ENCODE assay signal across 8 mouse cellular contexts in the genomic region with DNA sequence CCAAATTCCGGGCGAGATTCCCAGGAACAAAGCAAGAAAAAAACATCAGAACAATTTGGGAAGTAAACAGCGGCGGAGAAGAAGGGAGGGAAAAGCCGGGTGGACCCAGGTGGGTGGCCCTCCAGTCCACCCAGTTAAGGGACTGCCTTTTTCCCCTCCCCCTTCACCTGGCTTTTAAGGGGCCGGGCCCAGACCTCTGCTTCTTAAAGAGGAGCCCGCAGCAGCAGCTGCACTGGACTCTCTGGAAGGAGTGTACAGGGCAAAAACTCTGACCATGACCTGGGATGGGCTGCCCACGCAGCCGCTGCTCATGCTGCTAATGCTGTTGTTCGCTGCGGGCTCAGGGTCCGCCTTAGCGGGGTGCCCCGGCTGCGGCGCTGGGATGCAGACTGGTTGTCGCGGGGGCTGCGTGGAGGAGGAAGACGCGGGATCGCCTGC. TPM values are rescaled to one million over a fixed set of nuclear protein-coding genes. Genes with fewer than 3 reads are reported as not detected.
DNase-seq lines count a peak whose midpoint lies in the region; ATAC-seq lines count a peak whose summit lies in the region.

Gene Igfbp6, plus strand, starts transcription at position 89 of the 438 bp plus-strand sequence.

- H3K27ac ChIP-seq in intestine, embryonic 16.5 days (ENCODE audit: low read length): no peak within 1 kb of the TSS
- peak within 1 kb of the TSS; percentile 53; the same call in 1 of the 2 replicates for H3K27ac ChIP-seq in midbrain, embryonic 10.5 days (replicated peaks)

- peak within 1 kb of the TSS; percentile 18 for H3K4me3 ChIP-seq in intestine, embryonic 16.5 days (ENCODE audit: low read length)
- peak within 1 kb of the TSS; percentile 43 for H3K4me3 ChIP-seq in midbrain, embryonic 10.5 days

- DNase-seq in adrenal gland, adult 18-20 months (ENCODE audit: low spot score in 2 of 2): no peak
- no peak for DNase-seq in adrenal gland, adult (ENCODE audit: inconsistent age in 2 of 2, low spot score in 1 of 2)
- peak; percentile 69 for DNase-seq in NIH3T3 (ENCODE audit: low read depth)
- peak in 1 of 2 experiments; percentile 42 for DNase-seq in gastrocnemius, postnatal 4 days (ENCODE audit: low spot score in 2 of 2)
- DNase-seq in midbrain, embryonic 10.5 days (ENCODE audit: low spot score): peak; percentile 36
- no peak for DNase-seq in embryo, embryonic 10 days (ENCODE audit: low spot score)

- peak within 1 kb of the TSS; percentile 11 for H3K4me2 ChIP-seq in intestine, embryonic 16.5 days (ENCODE audit: low read depth, low read length)

- H3K4me1 ChIP-seq in intestine, embryonic 16.5 days (ENCODE audit: control insufficient read depth, insufficient read depth, low read length): peaks cover 20% of the 10 kb centered on the region; the same call in 1 of the 2 replicates
- H3K4me1 ChIP-seq in midbrain, embryonic 10.5 days: peaks cover 16% of the 10 kb centered on the region

- WGBS in intestine, embryonic 16.5 days: 13% methylated on average over 22 of the region's 22 CpGs
- 2% methylated on average over 22 of the region's 22 CpGs for WGBS in midbrain, embryonic 10.5 days

- H3K27me3 ChIP-seq in intestine, embryonic 16.5 days (replicated peaks; ENCODE audit: control insufficient read depth, insufficient read depth, low read length): peaks cover 14% of the 10 kb centered on the region
- H3K27me3 ChIP-seq in midbrain, embryonic 10.5 days (ENCODE audit: low read depth, poor library complexity, severe bottlenecking): peaks cover 44% of the 10 kb centered on the region

- peak within 1 kb of the TSS; percentile 52 for H3K9ac ChIP-seq in intestine, embryonic 16.5 days (ENCODE audit: low read depth, low read length)

- H3K9me3 ChIP-seq in intestine, embryonic 16.5 days (ENCODE audit: control insufficient read depth, low read length): no peaks in the 10 kb centered on the region
- H3K9me3 ChIP-seq in midbrain, embryonic 10.5 days (replicated peaks): no peaks in the 10 kb centered on the region

- H3K36me3 ChIP-seq in intestine, embryonic 16.5 days (ENCODE audit: control insufficient read depth, insufficient read depth, low read length): no peaks in the 10 kb centered on the region
- no peaks in the 10 kb centered on the region for H3K36me3 ChIP-seq in midbrain, embryonic 10.5 days

- ATAC-seq in intestine, embryonic 16.5 days: no peak
- ATAC-seq in megakaryocyte, adult 5-6 weeks (ENCODE audit: poor library complexity, severe bottlenecking): no peak

RNA-seq across cellular contexts. Expression of gene Igfbp6, which starts in this region (rescaled TPM):
- total RNA-seq in adrenal gland, adult 18-20 months (2021): 10 to 100 TPM; 45.1 to 66.2 TPM
- total RNA-seq in gastrocnemius, postnatal 4 days (2021): 10 to 100 TPM; 80.3 to 91.9 TPM
- polyA plus RNA-seq in intestine, embryonic 16.5 days (2015; fragmentation: Nextera tagmentation; extraction: Ambion mirVana): 11.8 and 11.9 TPM in 2 replicates
- polyA plus RNA-seq in midbrain, embryonic 10.5 days (2016; fragmentation: Nextera tagmentation; extraction: Ambion mirVana): 0.32 and 0.38 TPM in 2 replicates
- total RNA-seq in megakaryocyte, adult 5-6 weeks (2015): 1.3 TPM in 1 of 2 replicates, not detected in the other
- total RNA-seq in megakaryocyte, adult 5-6 weeks (2017): not detected in 2 replicates

Comparison
In these comparisons a context has a peak if more than half of its experiments do, and no peak if none do; other contexts are left out.
1. RNA of gene Igfbp6 (total RNA-seq): 80.3 to 91.9 TPM in gastrocnemius, postnatal 4 days and 45.1 to 66.2 TPM in adrenal gland, adult 18-20 months; 1.3 TPM in megakaryocyte, adult 5-6 weeks; every median in the first group is over 10 times any median in the second.
2. Peak in DNase-seq, H3K4me3 ChIP-seq and H3K27ac ChIP-seq in midbrain, embryonic 10.5 days; RNA of the gene not detected or under 1 TPM.